ENCODE assay signal across 8 mouse cellular contexts in genomic region chr12:70234411-70234810, GRCm38 (mm10). TPM values are rescaled to one million over a fixed set of nuclear protein-coding genes. Genes with fewer than 3 reads are reported as not detected.
DNase-seq lines count a peak whose midpoint lies in the region; ATAC-seq and TF ChIP-seq lines count a peak whose summit lies in the region.

No protein-coding gene starts in this region.

- WGBS in forebrain, embryonic 11.5 days, result 22% methylated on average over 6 of the region's 6 CpGs
- WGBS in intestine, postnatal 0 days, result 7% methylated on average over 6 of the region's 6 CpGs

- intact Hi-C loops in left cerebral cortex, postnatal 36 days (cut with DNase I), result loop anchor here (1.0 kb wide), 1 partner anchor 196 kb away; no protein-coding TSS in a partner anchor

- peak; percentile 84 for TF ChIP-seq CTCF in intestine, postnatal 0 days (IDR thresholded peaks at IDR 0.05; ENCODE audit: low read depth)

- DNase-seq in urinary bladder, postnatal 14 days (ENCODE audit: low spot score), result peak; percentile 47
- DNase-seq in urinary bladder, postnatal 10 days (ENCODE audit: low spot score), result no peak
- DNase-seq in c-Kit-positive CD71-positive TER-119-positive erythroid progenitor cells, embryonic 14.5 days (ENCODE audit: low spot score), result peak; percentile 45
- DNase-seq in forebrain, embryonic 11.5 days (ENCODE audit: low spot score), result peak; percentile 81
- DNase-seq in lung, postnatal 14 days, result peak; percentile 61
- DNase-seq in skeletal muscle tissue, adult 2 months (ENCODE audit: low read depth, low spot score), result peak; percentile 32
- no peak for DNase-seq in left cerebral cortex, postnatal 36 days (ENCODE audit: low spot score in 2 of 2)

- no peaks in the 10 kb centered on the region for H3K36me3 ChIP-seq in forebrain, embryonic 11.5 days (ENCODE audit: control insufficient read depth, insufficient read depth, low read length)
- no peaks in the 10 kb centered on the region for H3K36me3 ChIP-seq in intestine, postnatal 0 days (ENCODE audit: control insufficient read depth, insufficient read depth)

- peak; percentile 73 for ATAC-seq in forebrain, embryonic 11.5 days (replicated peaks; ENCODE audit: low FRiP score)
- ATAC-seq in intestine, postnatal 0 days, result peak; percentile 61; the same call in 1 of the 2 replicates

- H3K27me3 ChIP-seq in forebrain, embryonic 11.5 days (ENCODE audit: control insufficient read depth, insufficient read depth, low read length), result no peaks in the 10 kb centered on the region
- no peaks in the 10 kb centered on the region for H3K27me3 ChIP-seq in intestine, postnatal 0 days (replicated peaks; ENCODE audit: control insufficient read depth, insufficient read depth, low read length)

- no peaks in the 10 kb centered on the region for H3K9me3 ChIP-seq in forebrain, embryonic 11.5 days (ENCODE audit: control insufficient read depth, low read length)
- H3K9me3 ChIP-seq in intestine, postnatal 0 days (ENCODE audit: control insufficient read depth), result no peaks in the 10 kb centered on the region

- H3K27ac ChIP-seq in forebrain, embryonic 11.5 days (ENCODE audit: low read depth, low read length), result no peak overlapping the region
- H3K27ac ChIP-seq in intestine, postnatal 0 days (ENCODE audit: low read depth, low read length), result no peak overlapping the region

- H3K4me1 ChIP-seq in forebrain, embryonic 11.5 days (replicated peaks; ENCODE audit: control insufficient read depth, insufficient read depth, low read length), result peaks cover 4% of the 10 kb centered on the region; the same call in 1 of the 2 replicates
- H3K4me1 ChIP-seq in intestine, postnatal 0 days (replicated peaks; ENCODE audit: control insufficient read depth, insufficient read depth, low read length), result peaks cover 6% of the 10 kb centered on the region; the same call in 1 of the 2 replicates

- no peak overlapping the region for H3K9ac ChIP-seq in forebrain, embryonic 11.5 days (ENCODE audit: low read length)
- no peak overlapping the region for H3K9ac ChIP-seq in intestine, postnatal 0 days (ENCODE audit: low read depth, low read length)

- no peak overlapping the region for H3K4me2 ChIP-seq in forebrain, embryonic 11.5 days (ENCODE audit: low read depth, low read length, severe bottlenecking)
- H3K4me2 ChIP-seq in intestine, postnatal 0 days (replicated peaks; ENCODE audit: low read depth), result no peak overlapping the region

- no peak overlapping the region for H3K4me3 ChIP-seq in forebrain, embryonic 11.5 days (ENCODE audit: low read depth, low read length)
- no peak overlapping the region for H3K4me3 ChIP-seq in intestine, postnatal 0 days (ENCODE audit: low read depth, low read length)

RNA-seq across cellular contexts. Expression of gene Pygl, which starts 3.1 kb away (rescaled TPM):
- 5.9 and 6.3 TPM in 2 replicates for polyA plus RNA-seq in forebrain, embryonic 11.5 days (2014; fragmentation: Nextera tagmentation; extraction: Ambion mirVana)
- 8.1 and 8.2 TPM in 2 replicates for polyA plus RNA-seq in intestine, postnatal 0 days (2015; fragmentation: Nextera tagmentation; extraction: Ambion mirVana)
- 1 to 10 TPM; 2.7 to 4.5 TPM for total RNA-seq in left cerebral cortex, postnatal 36 days (2021)

Comparison
In these comparisons a context has a peak if more than half of its experiments do, and no peak if none do; other contexts are left out.
1. DNase-seq: peak in urinary bladder, postnatal 14 days (single experiment), c-Kit-positive CD71-positive TER-119-positive erythroid progenitor cells, embryonic 14.5 days (single experiment), forebrain, embryonic 11.5 days (single experiment), lung, postnatal 14 days (single experiment) and skeletal muscle tissue, adult 2 months (single experiment); none in urinary bladder, postnatal 10 days (single experiment) and left cerebral cortex, postnatal 36 days (0 of 2).